15 mouse cellular contexts compared by ENCODE assay signal in genomic region chr1:190186336-190186735, GRCm38 (mm10). TPM values are rescaled to one million over a fixed set of nuclear protein-coding genes. Genes with fewer than 3 reads are reported as not detected.
"Had no signal": no experiment of that assay in that cellular context is flagged by ENCODE, and none has a peak within 500 bp of the region (broad histone marks: within the 10 kb centered on the region; RNA-seq: fewer than 3 reads in every experiment).

No protein-coding gene starts in this region.

- H3K9me3 ChIP-seq: neural tube, embryonic 13.5 days; stomach, embryonic 15.5 days had no signal

- H3K36me3 ChIP-seq: neural tube, embryonic 13.5 days; stomach, embryonic 15.5 days had no signal

- H3K9ac ChIP-seq: neural tube, embryonic 13.5 days; stomach, embryonic 15.5 days had no signal

- H3K4me3 ChIP-seq: neural tube, embryonic 13.5 days; stomach, embryonic 15.5 days had no signal

- DNase-seq: right cerebral cortex, adult 18-20 months; right cerebral cortex, postnatal 14 days; right cerebral cortex, postnatal 25 days; right cerebral cortex, postnatal 4 days; spleen, adult 18-20 months; thymus, adult 18-20 months; thymus, adult 2 months; thymus, postnatal 14 days; thymus, postnatal 25 days; thymus, postnatal 36 days; thymus, postnatal 4 days had no signal

- H3K27me3 ChIP-seq: neural tube, embryonic 13.5 days; stomach, embryonic 15.5 days had no signal

- H3K4me2 ChIP-seq: neural tube, embryonic 13.5 days; stomach, embryonic 15.5 days had no signal

- H3K27ac ChIP-seq: neural tube, embryonic 13.5 days; stomach, embryonic 15.5 days; stomach, postnatal 0 days had no signal

RNA-seq across cellular contexts. Expression of gene Prox1, which starts 15.8 kb away (rescaled TPM):
- total RNA-seq: neutrophil, adult 5-6 weeks had no signal
